Mouse (Mus musculus): ENCODE data around the gene Hnrnpf. TPM values are rescaled to one million over a fixed set of nuclear protein-coding genes. Genes with fewer than 3 reads are reported as not detected.

The Hnrnpf gene
- polyA plus RNA-seq, 1 experiment from 2014 or later: 885 TPM

GRCm38 (mm10) chr6:117929945-117930655, 30.0 kb downstream of the Hnrnpf start:
- 94% methylated on average over 3 of the region's 3 CpGs for WGBS
- no peak overlapping the region for H3K4me2 ChIP-seq (ENCODE audit: low read depth, low read length)
- no peaks in the 10 kb centered on the region for H3K9me3 ChIP-seq (replicated peaks; ENCODE audit: control insufficient read depth, low read length)
- H3K27ac ChIP-seq (replicated peaks; ENCODE audit: low read depth, low read length): no peak overlapping the region
- H3K4me1 ChIP-seq (ENCODE audit: control insufficient read depth, insufficient read depth, low read length): no peaks in the 10 kb centered on the region
- H3K27me3 ChIP-seq (ENCODE audit: control insufficient read depth, insufficient read depth, low read length): no peaks in the 10 kb centered on the region
- H3K9ac ChIP-seq (replicated peaks; ENCODE audit: low read length): no peak overlapping the region
- H3K36me3 ChIP-seq (replicated peaks; ENCODE audit: control insufficient read depth, insufficient read depth, low read depth, low read length): no peaks in the 10 kb centered on the region
- ATAC-seq (replicated peaks; ENCODE audit: insufficient number of reproducible peaks, low FRiP score, low TSS enrichment, low read depth) (no peak), DNase-seq (ENCODE audit: low spot score) (no peak)
- no peak overlapping the region for H3K4me3 ChIP-seq (ENCODE audit: low read depth, low read length)

- DNase-seq (ENCODE audit: low spot score) (no peak), ATAC-seq (replicated peaks; ENCODE audit: insufficient number of reproducible peaks, low FRiP score, low TSS enrichment, low read depth) (no peak)
- Histone ChIP-seq H3K27ac (replicated peaks; ENCODE audit: low read depth, low read length) (no peak overlapping the region), H3K9ac (replicated peaks; ENCODE audit: low read length) (no peak overlapping the region), H3K4me1 (ENCODE audit: control insufficient read depth, insufficient read depth, low read length) (no peaks in the 10 kb centered on the region), H3K36me3 (replicated peaks; ENCODE audit: control insufficient read depth, insufficient read depth, low read depth, low read length) (no peaks in the 10 kb centered on the region), H3K9me3 (replicated peaks; ENCODE audit: control insufficient read depth, low read length) (no peaks in the 10 kb centered on the region), H3K4me2 (ENCODE audit: low read depth, low read length) (no peak overlapping the region), H3K4me3 (ENCODE audit: low read depth, low read length) (no peak overlapping the region), H3K27me3 (ENCODE audit: control insufficient read depth, insufficient read depth, low read length) (no peaks in the 10 kb centered on the region)
- WGBS: 56% methylated on average over 11 of the region's 11 CpGs
These were observed 32.4 kb downstream of the Hnrnpf start for GRCm38 (mm10) chr6:117932325-117933051.

- H3K4me3 ChIP-seq (ENCODE audit: low read depth, low read length): no peak overlapping the region
- no peaks in the 10 kb centered on the region for H3K4me1 ChIP-seq (ENCODE audit: control insufficient read depth, insufficient read depth, low read length)
- no peak overlapping the region for H3K27ac ChIP-seq (replicated peaks; ENCODE audit: low read depth, low read length)
- H3K4me2 ChIP-seq (ENCODE audit: low read depth, low read length): no peak overlapping the region
- WGBS: 87% methylated on average over 6 of the region's 6 CpGs
- H3K27me3 ChIP-seq (ENCODE audit: control insufficient read depth, insufficient read depth, low read length): no peaks in the 10 kb centered on the region
- DNase-seq (ENCODE audit: low spot score) (no peak), ATAC-seq (replicated peaks; ENCODE audit: insufficient number of reproducible peaks, low FRiP score, low TSS enrichment, low read depth) (no peak)
- no peaks in the 10 kb centered on the region for H3K9me3 ChIP-seq (replicated peaks; ENCODE audit: control insufficient read depth, low read length)
- H3K9ac ChIP-seq (replicated peaks; ENCODE audit: low read length): no peak overlapping the region
- H3K36me3 ChIP-seq (replicated peaks; ENCODE audit: control insufficient read depth, insufficient read depth, low read depth, low read length): no peaks in the 10 kb centered on the region
These were observed 34.2 kb downstream of the Hnrnpf start for GRCm38 (mm10) chr6:117934301-117934700.

GRCm38 (mm10) chr6:117935681-117936612, 35.8 kb downstream of the Hnrnpf start:
- no peaks in the 10 kb centered on the region for H3K27me3 ChIP-seq (ENCODE audit: control insufficient read depth, insufficient read depth, low read length)
- no peaks in the 10 kb centered on the region for H3K36me3 ChIP-seq (replicated peaks; ENCODE audit: control insufficient read depth, insufficient read depth, low read depth, low read length)
- H3K4me2 ChIP-seq (ENCODE audit: low read depth, low read length): no peak overlapping the region
- no peak overlapping the region for H3K4me3 ChIP-seq (ENCODE audit: low read depth, low read length)
- 91% methylated on average over 14 of the region's 14 CpGs for WGBS
- no peaks in the 10 kb centered on the region for H3K9me3 ChIP-seq (replicated peaks; ENCODE audit: control insufficient read depth, low read length)
- no peak overlapping the region for H3K9ac ChIP-seq (replicated peaks; ENCODE audit: low read length)
- ATAC-seq (replicated peaks; ENCODE audit: insufficient number of reproducible peaks, low FRiP score, low TSS enrichment, low read depth) (no peak), DNase-seq (ENCODE audit: low spot score) (no peak)
- no peaks in the 10 kb centered on the region for H3K4me1 ChIP-seq (ENCODE audit: control insufficient read depth, insufficient read depth, low read length)
- no peak overlapping the region for H3K27ac ChIP-seq (replicated peaks; ENCODE audit: low read depth, low read length)

- DNase-seq (ENCODE audit: low spot score): no peak
- 75% methylated on average over 10 of the region's 10 CpGs for WGBS
- Histone ChIP-seq H3K27me3 (ENCODE audit: control insufficient read depth, insufficient read depth, low read length) (no peaks in the 10 kb centered on the region), H3K9me3 (replicated peaks; ENCODE audit: control insufficient read depth, low read length) (no peaks in the 10 kb centered on the region), H3K9ac (replicated peaks; ENCODE audit: low read length) (no peak within 1 kb of the TSS), H3K4me2 (ENCODE audit: low read depth, low read length) (no peak within 1 kb of the TSS), H3K27ac (replicated peaks; ENCODE audit: low read depth, low read length) (no peak within 1 kb of the TSS), H3K4me1 (ENCODE audit: control insufficient read depth, insufficient read depth, low read length) (no peaks in the 10 kb centered on the region), H3K4me3 (ENCODE audit: low read depth, low read length) (no peak within 1 kb of the TSS), H3K36me3 (replicated peaks; ENCODE audit: control insufficient read depth, insufficient read depth, low read depth, low read length) (no peaks in the 10 kb centered on the region)
- ATAC-seq (replicated peaks; ENCODE audit: insufficient number of reproducible peaks, low FRiP score, low TSS enrichment, low read depth): no peak
These were observed 37.3 kb downstream of the Hnrnpf start, which contains the start of gene Fxyd4 for GRCm38 (mm10) chr6:117937222-117937932. TSS of gene Fxyd4 (minus strand) at chr6:117937692.

GRCm38 (mm10) chr6:117938951-117939350, 38.8 kb downstream of the Hnrnpf start:
- no peak overlapping the region for H3K4me2 ChIP-seq (ENCODE audit: low read depth, low read length)
- WGBS: 91% methylated on average over 10 of the region's 10 CpGs
- no peaks in the 10 kb centered on the region for H3K36me3 ChIP-seq (replicated peaks; ENCODE audit: control insufficient read depth, insufficient read depth, low read depth, low read length)
- no peak for ATAC-seq (replicated peaks; ENCODE audit: insufficient number of reproducible peaks, low FRiP score, low TSS enrichment, low read depth)
- no peaks in the 10 kb centered on the region for H3K9me3 ChIP-seq (replicated peaks; ENCODE audit: control insufficient read depth, low read length)
- H3K27ac ChIP-seq (replicated peaks; ENCODE audit: low read depth, low read length): no peak overlapping the region
- no peak overlapping the region for H3K9ac ChIP-seq (replicated peaks; ENCODE audit: low read length)
- DNase-seq (ENCODE audit: low spot score): no peak
- no peaks in the 10 kb centered on the region for H3K27me3 ChIP-seq (ENCODE audit: control insufficient read depth, insufficient read depth, low read length)
- no peak overlapping the region for H3K4me3 ChIP-seq (ENCODE audit: low read depth, low read length)
- H3K4me1 ChIP-seq (ENCODE audit: control insufficient read depth, insufficient read depth, low read length): no peaks in the 10 kb centered on the region

- no peak overlapping the region for H3K4me2 ChIP-seq (ENCODE audit: low read depth, low read length)
- DNase-seq (ENCODE audit: low spot score) (no peak), ATAC-seq (replicated peaks; ENCODE audit: insufficient number of reproducible peaks, low FRiP score, low TSS enrichment, low read depth) (no peak)
- H3K9me3 ChIP-seq (replicated peaks; ENCODE audit: control insufficient read depth, low read length): no peaks in the 10 kb centered on the region
- H3K27me3 ChIP-seq (ENCODE audit: control insufficient read depth, insufficient read depth, low read length): no peaks in the 10 kb centered on the region
- no peak overlapping the region for H3K9ac ChIP-seq (replicated peaks; ENCODE audit: low read length)
- WGBS: 84% methylated on average over 10 of the region's 10 CpGs
- no peaks in the 10 kb centered on the region for H3K4me1 ChIP-seq (ENCODE audit: control insufficient read depth, insufficient read depth, low read length)
- H3K36me3 ChIP-seq (replicated peaks; ENCODE audit: control insufficient read depth, insufficient read depth, low read depth, low read length): no peaks in the 10 kb centered on the region
- H3K4me3 ChIP-seq (ENCODE audit: low read depth, low read length): no peak overlapping the region
- no peak overlapping the region for H3K27ac ChIP-seq (replicated peaks; ENCODE audit: low read depth, low read length)
These were observed 42.6 kb downstream of the Hnrnpf start for GRCm38 (mm10) chr6:117942769-117943168.

Measured in embryonic facial prominence, embryonic 11.5 days (tissue).